Mouse (Mus musculus) megakaryocyte, embryonic 14.5 days (primary cell): Measurements from ENCODE around the gene Impg2.

Source experiments
- FLI1 ChIP-seq: IDR thresholded peaks from 2 replicates; pipeline ENCODE4 v1.6.1; 2012; ENCODE audit warnings: low read length, inconsistent platforms, mixed read lengths
- GATA1 ChIP-seq: IDR thresholded peaks from 3 replicates; pipeline ENCODE4 v1.6.1; 2012; ENCODE audit warnings: mixed read lengths, low read length, inconsistent platforms, borderline replicate concordance

DNA sequence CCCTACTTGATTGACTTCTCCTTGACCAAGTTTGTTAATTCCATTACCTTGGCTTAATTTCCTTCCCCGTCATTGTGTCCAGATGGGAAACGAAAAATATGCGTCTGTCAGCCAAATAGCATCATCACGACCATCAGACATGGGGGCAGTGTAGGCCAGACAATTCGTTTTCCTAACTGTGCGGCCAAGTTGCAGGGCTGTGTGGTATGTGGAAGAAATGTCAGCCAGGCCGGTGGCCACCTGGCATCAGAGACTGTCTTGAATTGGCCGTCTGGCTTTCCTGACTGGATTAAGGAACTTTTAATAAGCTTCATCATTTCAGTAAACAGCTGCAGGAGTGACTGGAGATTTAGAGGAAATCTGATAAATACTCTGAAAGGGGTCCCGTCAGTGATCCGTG lies 28.6 kb downstream of the Impg2 start:
- no peak for TF ChIP-seq GATA1
- no peak for TF ChIP-seq FLI1
